Mouse (Mus musculus) adrenal gland, postnatal 10 days (tissue): ENCODE measurements at regions not wholly inside any gene's neighbourhood (a gene's known extent, or its start where the extent isn't known, plus 50 kb on each side); places are given as distances from the start of the nearest gene placed in this dataset.

ENCODE experiments used
- DNase-seq: peaks from one replicate; pipeline ENCODE4 v3.0.0; 2021; ENCODE audit warnings: mixed read lengths

- no peak for DNase-seq
Measured at GRCm38 (mm10) chr11:50547776-50548175, 54.1 kb upstream of the Adamts2 start.

GRCm38 (mm10) chr11:50546456-50547144 is 55.3 kb upstream of the Adamts2 start:
- DNase-seq: peak; percentile 73

GRCm38 (mm10) chr11:50545421-50545820 is 56.5 kb upstream of the Adamts2 start:
- DNase-seq: no peak

- DNase-seq: peak; percentile 49
Measured at GRCm38 (mm10) chr11:50540136-50540535, 61.7 kb upstream of the Adamts2 start.

- no peak for DNase-seq
Measured at GRCm38 (mm10) chr11:50534266-50534665, 67.6 kb upstream of the Adamts2 start.

- no peak for DNase-seq
Measured at GRCm38 (mm10) chr11:50527923-50528322, 74.0 kb upstream of the Adamts2 start.

- DNase-seq: peak; percentile 14
Measured at GRCm38 (mm10) chr11:50520162-50520561, 81.7 kb upstream of the Adamts2 start.

- no peak for DNase-seq
Measured at GRCm38 (mm10) chr11:50507882-50508281, 77.0 kb upstream of the Rufy1 start.

- no peak for DNase-seq
Measured at GRCm38 (mm10) chr11:50507498-50507824, 76.5 kb upstream of the Rufy1 start.

GRCm38 (mm10) chr11:50506820-50507497 is 76.0 kb upstream of the Rufy1 start:
- DNase-seq: no peak

GRCm38 (mm10) chr11:50501352-50501751 is 70.4 kb upstream of the Rufy1 start:
- peak; percentile 31 for DNase-seq

- DNase-seq: no peak
Measured at GRCm38 (mm10) chr11:50493123-50493476, 62.2 kb upstream of the Rufy1 start.

- no peak for DNase-seq
Measured at GRCm38 (mm10) chr11:50492399-50493122, 61.6 kb upstream of the Rufy1 start.

GRCm38 (mm10) chr11:50483821-50484220 is 52.9 kb upstream of the Rufy1 start:
- DNase-seq: no peak

GRCm38 (mm10) chr11:50483116-50483515 is 52.2 kb upstream of the Rufy1 start:
- no peak for DNase-seq

- DNase-seq: no peak
Measured at GRCm38 (mm10) chr11:50482607-50483006, 51.7 kb upstream of the Rufy1 start.
